Mouse (Mus musculus) lung, embryonic 16.5 days (tissue): ENCODE results near the gene Wdr74. TPM values are rescaled to one million over a fixed set of nuclear protein-coding genes. Genes with fewer than 3 reads are reported as not detected.
"Not testable (repeated sequence)": the region's sequence is repeated elsewhere in the genome, so short reads cannot be mapped to it uniquely, and the experiment has no call there.

ENCODE experiments used
- ATAC-seq: fragments of 200-750 bp; cut with Nextera tagmentation; 2 replicates; pipeline ENCODE4 v1.8.0; 2017; ENCODE audit warnings: low read depth, mild to moderate bottlenecking, moderate library complexity
- H3K27ac ChIP-seq: fragments of 300-500 bp; sonication (generic); 2 replicates; pipeline ENCODE4 v1.5.1; 2014; ENCODE audit warnings: mild to moderate bottlenecking, control low read depth, low read length
- H3K27me3 ChIP-seq: fragments of 300-500 bp; sonication (generic); 2 replicates; pipeline ENCODE4 v1.6.1; 2014; ENCODE audit warnings: low read depth, low read length, mixed read lengths; ENCODE audit not compliant: control insufficient read depth, insufficient read depth
- H3K36me3 ChIP-seq: fragments of 300-500 bp; sonication (generic); 2 replicates; pipeline ENCODE4 v1.6.1; 2014; ENCODE audit warnings: low read length; ENCODE audit not compliant: control insufficient read depth, insufficient read depth
- H3K4me1 ChIP-seq: fragments of 300-500 bp; sonication (generic); replicated peaks from 2 replicates; pipeline ENCODE4 v1.6.1; 2014; ENCODE audit warnings: low read length, mixed read lengths; ENCODE audit not compliant: control insufficient read depth, insufficient read depth
- H3K4me2 ChIP-seq: fragments of 300-500 bp; sonication (generic); 2 replicates; pipeline ENCODE4 v1.6.1; 2014; ENCODE audit warnings: low read depth, low read length, control low read depth
- H3K4me3 ChIP-seq: fragments of 300-500 bp; sonication (generic); 2 replicates; pipeline ENCODE4 v1.5.1; 2014; ENCODE audit warnings: mild to moderate bottlenecking, low read length, control low read depth
- H3K9ac ChIP-seq: fragments of 300-500 bp; sonication (generic); 2 replicates; pipeline ENCODE4 v1.6.1; 2014; ENCODE audit warnings: low read length, control low read depth
- H3K9me3 ChIP-seq: fragments of 300-500 bp; sonication (generic); 2 replicates; pipeline ENCODE4 v1.6.1; 2016; ENCODE audit warnings: low read length; ENCODE audit not compliant: control insufficient read depth
- WGBS: fragments of 180-500 bp; shearing (Covaris S2); extraction: QIAGEN DNeasy Blood & Tissue Kit; methylation state at CpG from one replicate; pipeline ENCODE4 v1.1.7; 2014; 5-methylcytosine and 5-hydroxymethylcytosine counted together
- polyA plus RNA-seq: library from polyadenylated mRNA; unstranded; fragments of >200 nt; fragmentation: Nextera tagmentation; extraction: Ambion mirVana; gene quantifications from 2 replicates; pipeline ENCODE4 v1.2.1, GENCODE M21; 2015

Wdr74 gene
- polyA plus RNA-seq, 1 experiment from 2014 or later = 78.9 TPM

DNA sequence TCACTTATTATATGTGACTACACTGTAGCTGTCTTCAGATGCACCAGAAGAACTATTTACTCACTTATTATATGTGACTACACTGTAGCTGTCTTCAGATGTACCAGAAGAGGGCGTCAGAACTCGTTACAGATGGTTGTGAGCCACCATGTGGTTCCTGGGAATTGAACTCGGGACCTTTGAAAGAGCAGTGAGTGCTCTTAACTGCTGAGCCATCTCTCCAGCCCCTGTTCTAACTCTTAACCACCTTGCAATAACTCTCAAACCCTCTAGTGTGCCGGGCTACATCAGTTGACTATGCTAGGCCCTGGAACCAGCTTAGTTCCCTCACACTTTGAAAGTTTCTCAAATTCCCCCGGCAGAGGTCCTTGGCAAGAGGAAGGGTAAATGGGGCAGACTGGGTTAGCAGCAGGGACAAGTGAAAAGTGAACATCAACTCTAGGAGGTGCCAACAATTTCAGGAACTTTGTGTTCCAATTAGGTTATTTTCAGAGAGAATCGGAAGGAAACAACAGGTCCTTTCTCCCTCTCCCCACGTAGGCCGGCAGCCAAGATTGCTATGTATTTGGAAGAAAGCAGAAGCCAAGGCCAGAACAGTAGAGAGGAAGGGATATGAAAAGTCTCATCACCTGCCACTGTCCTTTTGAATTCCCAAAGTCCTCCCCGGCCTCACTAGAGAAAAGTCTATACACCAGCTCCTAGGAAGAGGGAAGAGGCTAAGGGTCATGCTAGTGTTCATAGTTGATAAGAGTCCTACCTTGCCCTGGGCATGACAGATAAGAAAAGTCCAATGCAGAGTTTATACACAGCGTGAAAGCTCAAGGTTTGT lies 20.8 kb upstream of the Wdr74 start:
- Histone ChIP-seq H3K9ac (no peak overlapping the region), H3K4me3 (no peak overlapping the region), H3K27me3 (no peaks in the 10 kb centered on the region), H3K27ac (no peak overlapping the region), H3K9me3 (no peaks in the 10 kb centered on the region), H3K4me2 (no peak overlapping the region), H3K36me3 (peaks cover 4% of the 10 kb centered on the region), H3K4me1 (peaks cover 31% of the 10 kb centered on the region)
- 72% methylated on average over 10 of the region's 10 CpGs for WGBS
- no peak for ATAC-seq

DNA sequence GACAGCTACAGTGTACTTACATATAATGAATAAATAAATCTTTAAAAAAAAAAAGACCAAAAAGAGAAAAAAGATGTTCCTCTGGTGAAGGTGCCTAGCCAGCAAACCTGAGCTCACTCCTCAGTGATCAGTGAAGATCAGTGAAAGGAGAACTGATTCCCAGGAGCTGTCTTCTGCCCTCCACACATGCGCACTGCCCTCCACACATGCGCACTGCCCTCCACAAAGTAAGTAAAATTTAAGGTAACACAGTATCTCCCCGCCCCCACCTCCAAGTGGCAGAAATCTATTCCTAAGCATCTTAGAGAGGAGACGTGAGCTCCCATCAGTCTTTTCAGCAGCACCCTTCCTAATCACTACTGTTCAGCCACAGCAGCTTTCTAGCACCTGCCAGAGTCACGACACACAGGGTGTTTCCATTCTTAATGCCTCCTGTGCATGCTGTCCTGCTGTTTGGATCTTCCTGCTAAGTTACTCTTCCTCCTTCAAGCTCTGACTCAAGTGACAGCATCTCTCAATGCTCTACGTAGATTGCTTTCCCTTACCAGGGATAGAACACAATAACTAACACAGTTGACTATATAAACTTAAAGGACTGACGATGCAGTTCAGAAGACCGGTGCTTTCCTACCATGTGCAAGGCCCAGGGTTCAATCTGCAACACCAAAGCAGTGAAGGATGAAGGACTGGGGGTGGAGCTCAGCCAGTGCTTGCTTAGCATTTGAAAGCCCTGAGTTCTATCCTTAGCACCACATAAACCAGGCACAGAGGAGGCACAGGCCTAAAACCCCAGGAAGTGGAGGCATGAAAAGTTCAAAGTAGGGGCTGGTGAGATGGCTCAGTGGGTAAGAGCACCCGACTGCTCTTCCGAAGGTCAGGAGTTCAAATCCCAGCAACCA lies 19.5 kb upstream of the Wdr74 start:
- Histone ChIP-seq H3K27me3 (no peaks in the 10 kb centered on the region), H3K36me3 (no peaks in the 10 kb centered on the region; the same call in 1 of the 2 replicates), H3K9ac (no peak overlapping the region), H3K4me1 (peaks cover 19% of the 10 kb centered on the region), H3K4me3 (no peak overlapping the region), H3K4me2 (no peak overlapping the region), H3K9me3 (no peaks in the 10 kb centered on the region), H3K27ac (no peak overlapping the region)
- WGBS = 74% methylated on average over 10 of the region's 10 CpGs
- no peak for ATAC-seq

DNA sequence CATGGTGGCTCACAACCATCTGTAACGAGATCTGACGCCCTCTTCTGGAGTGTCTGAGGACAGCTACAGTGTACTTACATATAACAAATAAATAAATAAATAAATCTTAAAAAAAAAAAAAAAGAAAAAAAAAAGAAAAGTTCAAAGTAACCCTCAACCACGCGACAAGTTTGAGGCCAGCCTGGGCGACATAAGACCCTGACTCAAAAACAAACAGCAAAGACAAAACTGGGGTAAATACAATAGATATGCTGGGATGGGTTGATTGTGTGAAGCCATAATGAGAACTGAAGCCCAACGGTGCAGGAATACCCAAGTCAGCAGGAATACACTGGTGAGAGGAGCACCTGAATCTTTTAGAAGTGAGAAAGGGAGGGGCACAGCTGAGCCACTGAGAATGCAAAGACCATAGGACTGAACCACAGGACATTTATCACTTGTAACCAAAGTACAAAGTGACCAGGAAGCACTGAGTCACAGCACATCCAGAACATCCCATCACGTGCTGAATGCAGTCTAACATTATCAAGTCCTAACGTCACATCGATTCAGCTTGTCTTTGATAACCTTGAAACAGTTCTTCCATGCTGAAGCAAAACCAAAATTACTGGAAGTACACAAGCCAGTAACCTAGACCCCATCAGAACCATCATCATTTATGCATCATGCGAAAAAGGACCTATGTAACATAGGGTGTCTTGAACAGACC lies 18.7 kb upstream of the Wdr74 start:
- Histone ChIP-seq H3K9ac (no peak overlapping the region), H3K4me3 (no peak overlapping the region), H3K4me2 (no peak overlapping the region), H3K4me1 (peaks cover 14% of the 10 kb centered on the region), H3K9me3 (no peaks in the 10 kb centered on the region), H3K27me3 (no peaks in the 10 kb centered on the region), H3K27ac (no peak overlapping the region), H3K36me3 (no peaks in the 10 kb centered on the region)
- no peak for ATAC-seq
- WGBS = 71% methylated on average over 8 of the region's 10 CpGs

DNA sequence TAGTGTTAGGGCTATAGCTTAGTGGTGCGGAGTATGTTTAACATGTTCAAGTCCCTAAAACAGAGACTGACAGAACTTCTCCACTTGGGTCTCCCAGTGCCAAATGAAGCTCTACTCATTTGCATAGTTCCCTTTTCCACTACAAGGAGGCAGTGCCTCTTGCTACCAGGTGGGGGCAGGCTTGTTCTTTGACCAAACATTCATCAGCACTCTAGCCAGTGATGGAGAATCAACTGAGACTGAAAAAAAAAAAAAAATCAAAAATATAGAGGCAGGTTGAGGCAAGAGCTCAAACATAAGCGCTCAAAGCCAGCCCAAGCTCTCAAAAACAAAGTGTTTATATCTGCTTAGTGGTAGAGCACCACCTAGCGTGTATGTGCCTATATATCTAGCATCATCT lies 17.3 kb upstream of the Wdr74 start:
- Histone ChIP-seq H3K9ac (no peak overlapping the region), H3K36me3 (no peaks in the 10 kb centered on the region), H3K4me2 (no peak overlapping the region), H3K27me3 (no peaks in the 10 kb centered on the region), H3K27ac (no peak overlapping the region), H3K4me1 (peaks cover 10% of the 10 kb centered on the region), H3K4me3 (no peak overlapping the region), H3K9me3 (no peaks in the 10 kb centered on the region)
- ATAC-seq = no peak
- WGBS = 65% methylated on average over 3 of the region's 3 CpGs

DNA sequence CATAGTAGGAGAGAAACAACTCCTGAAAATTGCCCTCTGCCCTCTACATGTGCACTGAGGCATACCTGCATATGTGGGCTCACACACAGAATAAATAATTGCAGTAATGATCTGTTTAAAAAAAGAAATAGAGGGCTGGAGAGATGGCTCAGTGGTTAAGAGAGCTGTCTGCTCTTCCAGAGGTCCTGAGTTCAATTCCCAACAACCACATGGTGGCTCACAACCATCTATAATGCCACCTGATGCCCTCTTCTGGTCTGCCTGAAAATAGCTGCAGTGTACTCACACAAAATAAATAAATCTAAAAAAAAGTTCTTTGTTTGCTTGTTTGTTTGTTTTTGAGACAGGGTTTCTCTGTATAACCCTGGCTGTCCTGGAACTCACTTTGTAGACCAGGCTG lies 16.6 kb upstream of the Wdr74 start:
- H3K4me1 ChIP-seq, H3K4me2 ChIP-seq, H3K9me3 ChIP-seq, H3K4me3 ChIP-seq, ATAC-seq, H3K27me3 ChIP-seq, H3K36me3 ChIP-seq, H3K27ac ChIP-seq, H3K9ac ChIP-seq: not testable (repeated sequence)

DNA sequence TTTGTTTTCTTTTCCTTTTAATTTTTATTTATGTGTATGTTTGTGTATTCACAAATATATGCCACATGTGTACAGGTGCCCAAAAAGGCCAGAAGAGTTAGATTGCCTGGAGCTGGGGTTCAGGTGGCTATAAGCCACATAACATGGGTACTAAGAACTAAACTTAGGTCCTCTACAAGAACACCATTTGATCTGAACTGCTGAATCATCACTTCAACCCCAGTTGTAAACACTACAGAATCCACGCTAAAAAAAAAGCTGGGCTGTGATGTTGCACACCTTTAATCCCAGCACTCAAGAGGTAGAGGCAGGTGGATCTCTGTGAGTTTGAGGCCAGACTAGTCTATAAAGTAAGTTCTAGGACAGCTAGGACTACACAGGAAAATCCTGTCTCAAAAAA lies 14.2 kb upstream of the Wdr74 start:
- peaks cover 18% of the 10 kb centered on the region for H3K4me1 ChIP-seq
- no peaks in the 10 kb centered on the region for H3K27me3 ChIP-seq
- 42% methylated on average over 1 of the region's 1 CpGs for WGBS
- H3K36me3 ChIP-seq = peaks cover 19% of the 10 kb centered on the region
- no peak overlapping the region for H3K27ac ChIP-seq
- H3K4me3 ChIP-seq = no peak overlapping the region
- no peak for ATAC-seq
- no peaks in the 10 kb centered on the region for H3K9me3 ChIP-seq
- H3K9ac ChIP-seq = no peak overlapping the region
- H3K4me2 ChIP-seq = no peak overlapping the region; the same call in 1 of the 2 replicates

DNA sequence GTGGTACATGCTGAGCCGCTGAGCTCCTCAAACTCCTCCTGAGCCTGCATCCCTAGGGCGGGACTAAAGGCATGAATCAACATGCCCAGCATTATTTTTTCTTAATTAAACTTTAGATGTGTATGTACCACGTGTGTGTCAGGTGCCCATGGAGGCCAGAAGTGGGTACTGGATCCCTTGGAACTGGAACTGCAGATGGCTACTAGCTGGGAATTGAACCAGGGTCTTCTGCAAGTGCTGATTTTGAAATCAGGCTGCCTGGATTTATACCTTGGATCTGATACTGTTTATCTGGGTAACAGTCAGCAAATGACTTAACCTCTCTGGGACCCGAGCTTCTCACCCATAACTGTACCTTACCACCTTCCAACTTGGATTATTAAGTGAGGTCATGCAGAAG lies 13.6 kb upstream of the Wdr74 start:
- Histone ChIP-seq H3K36me3 (peaks cover 24% of the 10 kb centered on the region), H3K27ac (peak overlapping the region; percentile 20; the same call in 1 of the 2 replicates), H3K4me3 (peak overlapping the region; percentile 95), H3K27me3 (no peaks in the 10 kb centered on the region), H3K4me2 (peak overlapping the region; percentile 65), H3K9ac (peak overlapping the region; percentile 84), H3K9me3 (no peaks in the 10 kb centered on the region), H3K4me1 (peaks cover 18% of the 10 kb centered on the region)
- 55% methylated on average over 4 of the region's 4 CpGs for WGBS
- no peak for ATAC-seq

DNA sequence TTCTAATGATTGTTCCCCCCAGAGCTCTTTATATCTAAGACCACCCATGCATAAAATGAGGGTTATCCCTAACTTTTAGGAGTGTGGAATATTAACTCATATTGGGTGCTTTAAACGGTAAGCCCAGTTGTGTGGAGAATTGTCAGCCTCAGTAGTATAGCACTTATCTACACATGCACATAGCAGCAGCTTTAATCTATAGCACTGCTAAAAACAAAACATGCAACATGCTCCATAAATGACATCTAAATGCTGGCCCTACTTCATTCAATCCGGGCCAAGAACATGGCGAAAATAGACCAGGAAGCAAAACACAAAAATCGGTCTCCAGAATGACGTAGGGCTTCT lies 13.1 kb upstream of the Wdr74 start:
- H3K4me3 ChIP-seq = peak overlapping the region; percentile 95
- H3K4me1 ChIP-seq = peaks cover 18% of the 10 kb centered on the region
- WGBS = under 1% methylated on average over 5 of the region's 5 CpGs
- H3K9me3 ChIP-seq = no peaks in the 10 kb centered on the region
- peak overlapping the region; percentile 65 for H3K4me2 ChIP-seq
- H3K27me3 ChIP-seq = no peaks in the 10 kb centered on the region
- no peak; the same call in 1 of the 2 replicates for ATAC-seq
- H3K27ac ChIP-seq = peak overlapping the region; percentile 96
- peaks cover 24% of the 10 kb centered on the region for H3K36me3 ChIP-seq
- peak overlapping the region; percentile 84 for H3K9ac ChIP-seq
